Mouse (Mus musculus) MEL (cell line): ENCODE measurements around the gene Dnajc11. TPM values are rescaled to one million over a fixed set of nuclear protein-coding genes. Genes with fewer than 3 reads are reported as not detected.

Experiments used
- DNase-seq: peaks from one replicate; pipeline ENCODE4 v3.0.0; 2011; ENCODE audit warnings: low read depth, low spot score
- H3K27ac ChIP-seq: 2 replicates; pipeline ENCODE4 v1.5.1; 2012; ENCODE audit warnings: low read depth, mild to moderate bottlenecking, control low read depth, low read length, moderate library complexity; ENCODE audit not compliant: control insufficient read depth
- H3K27me3 ChIP-seq, 2 experiments: fragments of 150-350 bp in 1 of 2; sonication (generic) in 1 of 2; 2 replicates each; pipeline ENCODE4 v1.6.1; 2012; ENCODE audit warnings: low read length in 2 of 2, mild to moderate bottlenecking in 2 of 2, improper control_type of control experiment in 1 of 2, moderate library complexity in 1 of 2; ENCODE audit not compliant: insufficient read depth in 2 of 2, control insufficient read depth in 1 of 2
- H3K36me3 ChIP-seq, 2 experiments: 2 replicates each; pipeline ENCODE4 v1.6.1; 2012 to 2014; ENCODE audit warnings: low read length in 2 of 2, improper control_type of control experiment in 1 of 2, inconsistent platforms in 1 of 2, mild to moderate bottlenecking in 1 of 2; ENCODE audit not compliant: insufficient read depth in 2 of 2, control insufficient read depth in 1 of 2
- H3K4me1 ChIP-seq, 2 experiments: fragments of 150-350 bp in 1 of 2; sonication (generic) in 1 of 2; 2 replicates each; pipeline ENCODE4 v1.6.1; 2012; ENCODE audit warnings: low read length in 2 of 2, improper control_type of control experiment in 1 of 2, mild to moderate bottlenecking in 1 of 2; ENCODE audit not compliant: insufficient read depth in 2 of 2, control insufficient read depth in 1 of 2
- H3K4me3 ChIP-seq, 2 experiments: fragments of 150-350 bp in 1 of 2; sonication (generic) in 1 of 2; 2 replicates each; pipeline ENCODE4 v1.5.1; 2012; ENCODE audit warnings: low read depth in 2 of 2, low read length in 2 of 2, mild to moderate bottlenecking in 2 of 2, moderate library complexity in 2 of 2, control low read depth in 1 of 2, improper control_type of control experiment in 1 of 2; ENCODE audit not compliant: control insufficient read depth in 1 of 2, insufficient read depth in 1 of 2
- H3K79me2 ChIP-seq: 2 replicates; pipeline ENCODE4 v1.6.1; 2012; ENCODE audit warnings: mild to moderate bottlenecking, low read length, moderate library complexity; ENCODE audit not compliant: control insufficient read depth, poor library complexity, insufficient read depth
- H3K9ac ChIP-seq: 2 replicates; pipeline ENCODE4 v1.6.1; 2012; ENCODE audit warnings: low read depth, mild to moderate bottlenecking, control low read depth, low read length, moderate library complexity; ENCODE audit not compliant: control insufficient read depth, poor library complexity, severe bottlenecking
- H3K9me3 ChIP-seq: fragments of 150-350 bp; sonication (generic); replicated peaks from 2 replicates; pipeline ENCODE4 v1.6.1; 2012; ENCODE audit warnings: mild to moderate bottlenecking, low read length, improper control_type of control experiment, moderate library complexity; ENCODE audit not compliant: insufficient read depth
- CHD2 ChIP-seq: IDR thresholded peaks from 2 replicates; pipeline ENCODE4 v1.6.1; 2011; ENCODE audit warnings: low read length, improper control_type of control experiment
- CTCF ChIP-seq, 3 experiments: IDR thresholded peaks in 2 of 3; conservative IDR thresholded peaks in 1 of 3; 2 replicates each; pipeline ENCODE4 v1.5.1; 2011 to 2012; ENCODE audit warnings: low read length in 3 of 3, low read depth in 2 of 3, mild to moderate bottlenecking in 2 of 3, improper control_type of control experiment in 1 of 3, inconsistent platforms in 1 of 3, mixed read lengths in 1 of 3, moderate library complexity in 1 of 3; ENCODE audit not compliant: control insufficient read depth in 1 of 3, insufficient read depth in 1 of 3, poor library complexity in 1 of 3, severe bottlenecking in 1 of 3
- ETS1 ChIP-seq: IDR thresholded peaks from 2 replicates; pipeline ENCODE4 v1.6.1; 2012; ENCODE audit warnings: low read depth, mild to moderate bottlenecking, inconsistent platforms, low read length, improper control_type of control experiment, moderate library complexity
- JUND ChIP-seq: IDR thresholded peaks from 2 replicates; pipeline ENCODE4 v1.6.1; 2011; ENCODE audit warnings: low read depth, mild to moderate bottlenecking, improper control_type of control experiment, low read length
- MAX ChIP-seq: IDR thresholded peaks from 2 replicates; pipeline ENCODE4 v1.6.1; 2011; ENCODE audit warnings: low read length, improper control_type of control experiment
- MEF2A ChIP-seq: IDR thresholded peaks from 2 replicates; pipeline ENCODE4 v1.6.1; 2014; ENCODE audit warnings: low read depth, mild to moderate bottlenecking, inconsistent platforms, low read length, improper control_type of control experiment; ENCODE audit not compliant: poor library complexity, insufficient replicate concordance, severe bottlenecking; ENCODE audit errors: extremely low read depth
- MYC ChIP-seq: IDR thresholded peaks from 2 replicates; pipeline ENCODE4 v1.6.1; 2011; ENCODE audit warnings: low read depth, mild to moderate bottlenecking, low read length, improper control_type of control experiment, moderate library complexity
- POLR2AphosphoS5 ChIP-seq: IDR thresholded peaks from 2 replicates; pipeline ENCODE4 v1.6.1; 2012; ENCODE audit warnings: low read depth, borderline replicate concordance, mild to moderate bottlenecking, inconsistent platforms, low read length, moderate library complexity, mixed read lengths
- RAD21 ChIP-seq: IDR thresholded peaks from 2 replicates; pipeline ENCODE4 v1.6.1; 2011; ENCODE audit warnings: mild to moderate bottlenecking, low read depth, low read length, improper control_type of control experiment
- RCOR1 ChIP-seq: IDR thresholded peaks from 2 replicates; pipeline ENCODE4 v1.6.1; 2012; ENCODE audit warnings: low read depth, mild to moderate bottlenecking, inconsistent platforms, low read length, improper control_type of control experiment
- SMC3 ChIP-seq: IDR thresholded peaks from 2 replicates; pipeline ENCODE4 v1.6.1; 2011; ENCODE audit warnings: low read depth, low read length, improper control_type of control experiment
- TBP ChIP-seq: IDR thresholded peaks from 2 replicates; pipeline ENCODE4 v1.8.0; 2011; ENCODE audit warnings: low read depth, low read length, improper control_type of control experiment
- UBTF ChIP-seq: IDR thresholded peaks from 2 replicates; pipeline ENCODE4 v1.6.1; 2012; ENCODE audit warnings: low read depth, mild to moderate bottlenecking, inconsistent platforms, low read length, improper control_type of control experiment, moderate library complexity, borderline replicate concordance; ENCODE audit not compliant: insufficient read depth
- USF1 ChIP-seq: IDR thresholded peaks from 2 replicates; pipeline ENCODE4 v1.6.1; 2014; ENCODE audit warnings: low read depth, mild to moderate bottlenecking, inconsistent platforms, low read length, improper control_type of control experiment, moderate library complexity
- ZC3H11A ChIP-seq: IDR thresholded peaks from 2 replicates; pipeline ENCODE4 v1.6.1; 2012; ENCODE audit warnings: low read depth, mild to moderate bottlenecking, inconsistent platforms, low read length, improper control_type of control experiment
- ZNF384 ChIP-seq: IDR thresholded peaks from 2 replicates; pipeline ENCODE4 v1.6.1; 2012; ENCODE audit warnings: low read depth, mild to moderate bottlenecking, inconsistent platforms, low read length, improper control_type of control experiment
- polyA plus RNA-seq, 2 experiments: library from polyadenylated mRNA; stranded (reverse) in 1 of 2; unstranded in 1 of 2; fragments of >175 nt in 1 of 2; fragments of >200 nt in 1 of 2; gene quantifications; 2 replicates each; pipeline versions ENCODE4 v1.2.1 to v1.2.4; 2012; ENCODE audit warnings: low replicate concordance in 2 of 2, low read depth in 1 of 2; ENCODE audit not compliant: insufficient read length in 2 of 2, insufficient read depth in 1 of 2, missing spikeins in 1 of 2
- total RNA-seq: library from RNA; depleted of rRNA; stranded (reverse); fragments of 300-350 nt; gene quantifications from 2 replicates; pipeline ENCODE4 v1.2.3, GENCODE M21; 2012

Dnajc11 gene
- total and polyA plus RNA-seq, 3 experiments, result 128 to 278 (median 157) TPM

DNA sequence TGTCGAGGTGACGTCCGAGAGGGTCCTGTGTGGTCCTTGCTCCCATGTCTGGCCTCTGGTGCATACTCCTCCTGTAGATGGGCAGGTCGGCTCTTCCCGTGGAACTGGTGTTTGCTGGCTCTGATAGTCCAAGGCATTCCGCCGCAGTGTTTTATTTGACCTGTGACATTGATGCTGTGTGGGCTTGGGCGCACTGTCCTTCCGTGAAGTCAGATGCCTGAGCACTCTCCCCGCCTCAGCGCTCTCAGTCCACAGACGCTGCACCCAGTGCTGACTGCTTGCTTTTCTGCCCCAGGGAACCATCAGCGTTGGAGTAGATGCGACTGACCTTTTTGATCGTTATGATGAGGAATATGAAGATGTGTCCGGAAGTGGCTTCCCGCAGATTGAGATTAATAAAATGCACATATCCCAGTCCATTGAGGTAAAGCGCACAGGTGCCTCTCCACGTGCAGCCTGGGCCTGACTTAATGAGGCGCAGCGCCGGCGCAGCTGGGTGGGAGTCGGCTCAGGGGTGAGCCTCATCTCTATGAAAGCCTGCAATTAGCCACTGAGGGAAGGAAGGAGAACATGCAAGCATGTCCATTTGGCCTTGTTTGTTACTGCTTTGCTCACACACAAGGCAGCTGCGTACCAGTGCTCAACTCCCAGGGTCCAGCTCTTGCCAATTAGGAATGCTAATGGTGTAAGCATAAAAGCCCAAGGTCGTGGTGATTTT, 34.9 kb downstream of the Dnajc11 start:
- H3K79me2 ChIP-seq, result no peaks in the 10 kb centered on the region
- DNase-seq, result no peak
- TF ChIP-seq MEF2A (no peak), POLR2AphosphoS5 (no peak), MYC (no peak), UBTF (no peak), ZNF384 (no peak), RCOR1 (no peak), CHD2 (no peak), ZC3H11A (no peak)
- H3K36me3 ChIP-seq, result peaks cover 7 to 10% of the 10 kb centered on the region in 2 experiments
- no peaks in the 10 kb centered on the region for H3K9me3 ChIP-seq
- no peak overlapping the region for H3K27ac ChIP-seq
- H3K27me3 ChIP-seq, result no peaks in the 10 kb centered on the region
- H3K4me1 ChIP-seq, result peaks cover 3% of the 10 kb centered on the region in 2 experiments
- no peak overlapping the region for H3K9ac ChIP-seq
- H3K4me3 ChIP-seq, result no peak overlapping the region

GRCm38 (mm10) chr4:151972221-151972967, 38.9 kb downstream of the Dnajc11 start:
- Histone ChIP-seq H3K79me2 (no peaks in the 10 kb centered on the region), H3K9ac (no peak overlapping the region), H3K27me3 (no peaks in the 10 kb centered on the region), H3K27ac (0 out of 2 replicates have a peak overlapping the region, but pooled peaks have one; percentile 11), H3K4me3 (no peak overlapping the region)
- TF ChIP-seq POLR2AphosphoS5 (no peak), TBP (no peak), MEF2A (no peak), ZC3H11A (no peak), SMC3 (0 out of 2 replicates have a peak, but pooled peaks have one; percentile 18), RAD21 (no peak), CTCF (IDR thresholded peaks at IDR 0.05 in 2 of 3, conservative IDR thresholded peaks at IDR 0.05 in 1 of 3; ENCODE audit: control insufficient read depth in 1 of 3, insufficient read depth in 1 of 3, low read depth in 2 of 3, low read length in 3 of 3, poor library complexity in 1 of 3, severe bottlenecking in 1 of 3) (peak; percentile 59 to 75 (median 70)), MAX (no peak), MYC (no peak), USF1 (no peak), ETS1 (peak; percentile 8; the same call in 1 of the 2 replicates), JUND (no peak)
- TF ChIP-seq, all 39 proteins: peak for 3
- Histone ChIP-seq H3K4me1 (no peaks in the 10 kb centered on the region), H3K36me3 (peaks cover 0 to 5% of the 10 kb centered on the region in 2 experiments; a peak in 1 of 4 replicates), H3K9me3 (no peaks in the 10 kb centered on the region)
- DNase-seq, result peak; percentile 68
